Mouse (Mus musculus) E14TG2a.4 (cell line): ENCODE measurements around the gene Myo3b.

Experiments used
- H3K27me3 ChIP-seq: 2 replicates; pipeline ENCODE4 v1.6.1; 2014; ENCODE audit warnings: low read length, control low read depth; ENCODE audit not compliant: insufficient read depth
- H3K36me3 ChIP-seq: 2 replicates; pipeline ENCODE4 v1.6.1; 2014; ENCODE audit warnings: low read length, control low read depth; ENCODE audit not compliant: insufficient read depth
- H3K4me1 ChIP-seq: replicated peaks from 2 replicates; pipeline ENCODE4 v1.6.1; 2014; ENCODE audit warnings: low read depth, low read length, control low read depth
- H3K4me3 ChIP-seq: replicated peaks from 2 replicates; pipeline ENCODE4 v1.5.1; 2014; ENCODE audit warnings: mild to moderate bottlenecking, low read length
- H3K9me3 ChIP-seq: 2 replicates; pipeline ENCODE4 v1.6.1; 2014; ENCODE audit warnings: low read length, control low read depth
- CTCF ChIP-seq: conservative IDR thresholded peaks from 2 replicates; pipeline ENCODE4 v1.5.1; 2014; ENCODE audit warnings: low read length
- NANOG ChIP-seq: IDR thresholded peaks from 2 replicates; pipeline ENCODE4 v1.6.1; 2014; ENCODE audit warnings: borderline replicate concordance, low read length, mixed read lengths
- POU5F1 ChIP-seq: IDR thresholded peaks from 2 replicates; pipeline ENCODE4 v1.6.1; 2014; ENCODE audit warnings: low read length, borderline replicate concordance

The Myo3b gene

GRCm38 (mm10) chr2:70091261-70091660, 52.3 kb downstream of the Myo3b start:
- Histone ChIP-seq H3K4me1 (peaks cover 25% of the 10 kb centered on the region), H3K36me3 (no peaks in the 10 kb centered on the region), H3K4me3 (no peak overlapping the region), H3K27me3 (no peaks in the 10 kb centered on the region), H3K9me3 (no peaks in the 10 kb centered on the region)
- TF ChIP-seq NANOG (no peak), CTCF (no peak), POU5F1 (no peak)

- Histone ChIP-seq H3K9me3 (no peaks in the 10 kb centered on the region), H3K4me3 (no peak overlapping the region), H3K27me3 (0 out of 2 replicates have a peak, but pooled peaks cover 2% of the 10 kb centered on the region), H3K36me3 (no peaks in the 10 kb centered on the region), H3K4me1 (peaks cover 25% of the 10 kb centered on the region)
- no peak for TF ChIP-seq CTCF
- no peak for TF ChIP-seq NANOG
- TF ChIP-seq POU5F1, result no peak
Observed at GRCm38 (mm10) chr2:70091801-70092522, 53.0 kb downstream of the Myo3b start.

GRCm38 (mm10) chr2:70092665-70093064, 53.7 kb downstream of the Myo3b start:
- TF ChIP-seq POU5F1 (no peak), NANOG (no peak), CTCF (no peak)
- 0 out of 2 replicates have a peak, but pooled peaks cover 8% of the 10 kb centered on the region for H3K27me3 ChIP-seq
- H3K4me1 ChIP-seq, result peaks cover 25% of the 10 kb centered on the region
- no peaks in the 10 kb centered on the region for H3K9me3 ChIP-seq
- H3K36me3 ChIP-seq, result no peaks in the 10 kb centered on the region
- no peak overlapping the region for H3K4me3 ChIP-seq

- H3K9me3 ChIP-seq, result no peaks in the 10 kb centered on the region
- peak; percentile 41; the same call in 1 of the 2 replicates for TF ChIP-seq NANOG
- no peak for TF ChIP-seq CTCF
- TF ChIP-seq POU5F1, result no peak
- no peak overlapping the region for H3K4me3 ChIP-seq
- peaks cover 25% of the 10 kb centered on the region for H3K4me1 ChIP-seq
- H3K36me3 ChIP-seq, result no peaks in the 10 kb centered on the region
- 0 out of 2 replicates have a peak, but pooled peaks cover 14% of the 10 kb centered on the region for H3K27me3 ChIP-seq
Observed at GRCm38 (mm10) chr2:70094446-70094845, 55.5 kb downstream of the Myo3b start.

- no peaks in the 10 kb centered on the region for H3K36me3 ChIP-seq
- 0 out of 2 replicates have a peak, but pooled peaks cover 23% of the 10 kb centered on the region for H3K27me3 ChIP-seq
- H3K9me3 ChIP-seq, result no peaks in the 10 kb centered on the region
- no peak overlapping the region for H3K4me3 ChIP-seq
- H3K4me1 ChIP-seq, result peaks cover 16% of the 10 kb centered on the region
- no peak for TF ChIP-seq CTCF
- no peak for TF ChIP-seq NANOG
- TF ChIP-seq POU5F1, result no peak
Observed at GRCm38 (mm10) chr2:70097229-70098095, 58.5 kb downstream of the Myo3b start.

- Histone ChIP-seq H3K4me3 (no peak overlapping the region), H3K4me1 (peaks cover 6% of the 10 kb centered on the region), H3K27me3 (0 out of 2 replicates have a peak, but pooled peaks cover 23% of the 10 kb centered on the region), H3K36me3 (no peaks in the 10 kb centered on the region), H3K9me3 (no peaks in the 10 kb centered on the region)
- no peak for TF ChIP-seq POU5F1
- TF ChIP-seq NANOG, result no peak
- no peak for TF ChIP-seq CTCF
Observed at GRCm38 (mm10) chr2:70099459-70099858, 60.5 kb downstream of the Myo3b start.

- no peaks in the 10 kb centered on the region for H3K9me3 ChIP-seq
- no peak overlapping the region for H3K4me3 ChIP-seq
- H3K36me3 ChIP-seq, result no peaks in the 10 kb centered on the region
- peaks cover 9% of the 10 kb centered on the region; the same call in 1 of the 2 replicates for H3K27me3 ChIP-seq
- TF ChIP-seq CTCF (no peak), NANOG (no peak), POU5F1 (no peak)
- 0 out of 2 replicates have a peak, but pooled peaks cover 3% of the 10 kb centered on the region for H3K4me1 ChIP-seq
Observed at GRCm38 (mm10) chr2:70105286-70106030, 66.5 kb downstream of the Myo3b start.
